Mouse (Mus musculus) cerebellum, adult 9-10 months (tissue): ENCODE data around the gene Zfp341.

Experiments used
- DNase-seq: peaks from one replicate; pipeline ENCODE4 v3.0.0; 2022

Zfp341 gene

DNA sequence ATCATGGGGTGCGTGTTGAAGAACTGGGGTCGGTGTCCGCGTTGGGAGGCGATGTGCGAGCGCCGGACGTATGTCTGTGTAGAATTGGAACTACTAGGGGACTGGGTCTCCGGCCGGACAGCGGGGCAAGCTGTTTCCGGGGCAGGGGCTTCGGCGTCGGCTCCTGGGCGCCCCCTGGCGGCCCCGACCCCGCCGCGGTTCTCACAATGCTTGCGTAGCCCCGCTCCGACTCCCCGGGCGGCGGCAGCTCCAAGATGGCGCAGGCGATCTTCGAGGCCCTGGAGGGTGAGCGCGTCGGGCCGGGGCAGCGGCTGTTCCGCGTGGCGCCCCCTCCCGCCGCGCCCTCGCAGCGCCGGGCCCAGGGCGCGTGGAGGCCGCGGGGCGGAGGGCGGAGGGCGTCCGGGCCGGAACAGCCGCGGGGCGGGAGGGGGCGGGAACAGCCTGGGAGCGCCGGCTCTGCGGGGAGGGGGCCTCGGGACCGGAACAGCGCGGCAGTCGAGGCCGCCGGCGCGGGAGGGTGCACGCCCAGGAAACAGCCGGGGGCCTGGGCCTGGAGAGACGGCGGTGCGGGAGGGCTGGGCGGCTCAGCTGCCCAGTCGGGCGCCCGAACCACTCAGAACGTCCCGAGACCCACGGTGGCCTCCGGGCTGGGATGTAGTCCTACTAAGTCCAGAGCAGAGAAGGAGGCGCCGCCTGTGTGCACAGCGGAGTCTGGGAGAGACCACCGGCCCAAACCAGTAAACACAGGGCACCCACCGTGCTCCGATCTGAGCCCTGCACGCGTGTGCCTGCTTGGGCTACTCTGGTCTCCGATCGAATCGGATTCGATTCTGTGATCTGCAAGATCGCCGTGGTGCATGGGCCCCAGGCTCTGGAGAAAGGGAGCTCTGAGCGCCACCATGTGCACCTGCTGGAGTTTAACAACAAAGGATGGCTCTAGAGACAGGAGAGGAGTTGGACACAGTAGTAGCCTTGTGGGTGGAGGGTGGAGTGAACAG is at the start of gene Zfp341, which contains the start of gene 4930519P11Rik:
Gene Zfp341, plus strand, starts transcription at position 180 of the 998 bp plus-strand sequence.
Gene 4930519P11Rik, minus strand, starts transcription at position 320 of the 998 bp plus-strand sequence.
- peak; percentile 88 for DNase-seq

DNA sequence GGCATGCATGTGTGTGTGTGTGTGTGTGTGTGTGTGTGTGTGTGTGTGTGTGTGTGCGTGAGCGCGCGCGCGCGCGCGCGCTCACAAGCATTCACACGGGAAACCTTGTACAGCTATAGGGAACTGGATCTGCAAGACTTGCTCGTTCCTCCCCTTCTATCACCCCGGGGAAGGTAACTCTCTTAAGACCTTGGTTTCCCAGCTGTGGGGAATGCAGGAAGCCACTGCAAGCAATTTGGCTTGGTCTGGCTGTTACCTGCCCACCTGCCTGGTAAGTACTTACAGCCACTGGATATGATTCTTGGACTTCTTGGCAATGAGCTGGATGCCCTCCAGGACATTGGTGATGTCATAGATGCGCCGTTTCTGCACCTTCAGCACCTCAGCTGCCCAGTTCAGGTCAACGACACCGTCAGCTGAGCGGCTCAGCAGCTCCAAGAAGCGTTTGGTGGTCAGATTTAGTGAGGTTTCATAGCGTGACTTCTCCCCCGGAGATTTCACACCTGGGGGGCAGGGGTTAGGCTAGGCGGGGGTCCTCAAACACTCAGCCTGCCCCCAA is 49.4 kb upstream of the Zfp341 start:
- DNase-seq: no peak

DNA sequence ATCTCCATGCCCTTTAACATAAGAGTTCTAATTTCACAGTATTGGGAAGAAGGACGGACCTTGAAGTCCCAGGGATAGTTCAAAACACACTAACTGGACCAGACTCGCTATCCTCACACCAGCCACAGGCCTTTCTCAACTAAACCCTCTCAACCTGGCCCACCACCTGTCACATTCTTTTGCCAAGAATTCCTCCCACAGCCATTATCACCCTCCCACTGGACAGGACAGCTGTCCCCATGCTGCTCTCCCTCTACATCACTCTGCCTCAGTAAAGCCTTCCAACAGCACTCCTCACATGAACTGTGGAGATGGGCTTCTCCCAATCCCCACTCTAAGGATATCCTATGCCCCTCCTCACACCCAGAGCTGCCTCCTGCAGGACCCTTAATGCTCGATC is 47.5 kb upstream of the Zfp341 start:
- DNase-seq: peak; percentile 94

DNA sequence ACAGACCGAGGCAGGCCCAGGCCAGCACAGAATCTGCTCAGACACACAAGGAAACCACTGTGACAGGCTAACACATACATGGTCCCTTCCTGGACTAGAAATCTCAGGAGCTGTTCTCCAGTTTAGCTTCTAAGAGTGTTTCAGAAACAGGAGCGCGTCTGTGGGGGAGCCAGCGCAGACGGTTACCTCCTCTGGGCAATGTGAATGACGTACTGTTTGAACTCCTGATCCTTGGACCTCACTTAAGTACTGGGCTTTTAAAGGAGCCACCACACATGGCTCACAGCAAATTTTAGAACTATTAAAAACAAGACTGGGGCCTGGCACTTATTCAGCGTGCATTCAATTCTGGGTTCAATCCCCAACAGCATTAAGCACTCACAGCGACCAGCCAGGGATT is 46.5 kb upstream of the Zfp341 start:
- no peak for DNase-seq

DNA sequence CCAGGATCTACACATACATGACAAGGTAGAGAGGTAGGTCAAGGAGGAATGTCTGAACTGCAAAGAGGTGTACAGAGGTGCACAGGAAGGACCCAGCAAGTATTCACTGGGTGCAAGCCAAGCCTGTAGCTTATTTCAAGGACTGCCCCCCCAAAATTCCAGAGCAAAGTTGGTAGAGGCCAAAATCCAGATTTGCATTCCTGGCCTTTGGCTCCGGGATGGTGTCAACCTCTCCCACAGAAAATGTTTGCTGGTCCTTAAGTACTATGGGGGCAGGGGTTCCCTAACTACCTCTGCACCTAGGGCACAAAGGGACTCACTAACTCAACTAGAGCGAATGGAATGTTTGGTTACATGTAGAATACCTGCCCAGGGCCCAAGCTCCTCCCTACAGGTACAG is 45.3 kb upstream of the Zfp341 start:
- DNase-seq: no peak

DNA sequence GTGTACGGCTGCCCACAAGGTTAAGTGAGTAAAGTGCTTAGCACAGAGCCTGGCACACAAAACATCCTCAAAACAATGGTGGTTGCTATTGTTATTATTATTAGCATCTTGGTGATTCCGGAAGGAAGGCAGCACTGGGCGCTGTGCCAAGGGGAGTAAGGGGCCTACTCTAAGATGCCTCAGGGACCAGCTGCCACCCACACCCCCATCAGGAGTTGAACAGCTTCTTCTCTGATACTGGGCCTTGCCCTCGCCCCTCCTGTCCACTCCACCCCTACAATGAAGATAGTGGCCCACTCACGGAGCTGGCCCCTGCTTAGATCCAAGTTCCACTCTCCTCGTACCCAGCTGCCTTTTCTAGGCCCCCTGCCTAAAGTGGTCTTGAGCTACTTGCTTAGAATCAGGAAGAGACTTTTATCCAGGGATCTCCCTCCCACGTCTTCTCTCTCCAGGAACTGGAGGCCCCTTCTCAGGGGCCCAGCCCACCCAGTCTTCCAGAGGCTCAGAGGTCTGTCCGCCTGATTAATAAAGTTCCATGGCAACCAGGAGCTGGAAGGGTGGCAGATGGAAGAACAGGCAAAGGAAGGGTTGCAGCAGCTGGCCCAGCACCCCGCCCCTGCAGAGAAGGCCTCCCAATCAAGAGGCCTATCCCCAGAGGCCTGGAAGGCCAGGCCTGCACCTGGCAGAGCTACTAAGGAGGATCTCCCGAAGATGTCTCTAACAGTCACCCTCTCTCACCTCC is 44.6 kb upstream of the Zfp341 start:
- DNase-seq: no peak

DNA sequence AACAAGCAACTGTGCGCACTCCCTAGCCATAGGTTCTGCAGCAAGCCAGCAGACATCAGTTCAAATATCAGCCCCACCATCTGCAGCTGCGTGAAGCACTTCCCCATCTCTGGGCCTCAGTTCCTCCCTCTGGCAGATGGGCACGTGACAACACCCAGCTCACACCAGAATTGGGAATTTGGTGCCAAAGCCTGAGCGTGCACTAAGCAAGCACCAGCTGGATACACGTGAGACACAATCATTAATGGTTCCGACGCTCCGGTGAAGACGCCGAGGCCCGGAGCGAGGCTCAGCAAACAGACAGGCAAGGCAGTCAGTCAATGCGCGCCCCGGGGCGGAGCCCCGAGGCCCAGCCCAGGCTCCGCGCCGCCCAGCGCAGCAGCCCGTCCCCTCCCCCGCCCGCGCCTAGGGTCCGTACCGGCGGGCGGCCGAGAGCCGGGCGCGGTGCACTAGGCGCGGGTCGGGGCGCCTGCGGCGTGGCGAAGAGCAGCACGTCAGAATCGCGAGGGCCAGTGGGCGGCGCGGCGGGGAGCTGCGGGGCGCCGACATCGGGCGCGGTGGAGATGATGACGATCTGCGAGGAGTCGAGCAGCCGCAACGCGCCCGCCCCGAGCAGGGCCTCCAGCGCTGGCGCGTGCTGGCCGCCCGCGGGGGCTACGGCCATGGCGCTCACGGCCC is 43.9 kb upstream of the Zfp341 start:
- no peak for DNase-seq

DNA sequence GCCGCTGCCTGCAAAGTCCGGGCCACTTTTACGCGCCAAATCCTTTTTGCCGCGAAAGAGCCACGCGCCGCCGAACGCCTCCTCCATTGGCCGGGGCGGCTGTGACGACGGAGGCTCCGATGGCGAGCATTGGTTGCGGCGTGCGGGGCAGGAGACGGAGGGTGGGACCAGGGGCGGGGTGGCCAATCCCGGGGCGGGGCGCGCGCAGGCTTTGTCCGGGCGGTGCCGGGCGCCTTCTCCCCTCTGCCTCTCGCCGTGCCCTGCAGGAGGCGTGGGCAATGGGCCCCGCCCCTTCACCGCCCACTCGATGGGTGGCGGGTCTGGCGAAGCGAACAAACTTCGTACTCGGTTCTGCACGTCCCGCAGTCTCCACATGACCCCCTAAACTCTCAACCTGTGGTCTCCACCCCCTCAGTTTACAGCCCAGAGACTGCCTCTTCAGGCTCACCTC is 43.2 kb upstream of the Zfp341 start, which contains the start of gene E2f1:
Gene E2f1, minus strand, starts transcription at position 57 of the 451 bp plus-strand sequence.
- peak; percentile 84 for DNase-seq

DNA sequence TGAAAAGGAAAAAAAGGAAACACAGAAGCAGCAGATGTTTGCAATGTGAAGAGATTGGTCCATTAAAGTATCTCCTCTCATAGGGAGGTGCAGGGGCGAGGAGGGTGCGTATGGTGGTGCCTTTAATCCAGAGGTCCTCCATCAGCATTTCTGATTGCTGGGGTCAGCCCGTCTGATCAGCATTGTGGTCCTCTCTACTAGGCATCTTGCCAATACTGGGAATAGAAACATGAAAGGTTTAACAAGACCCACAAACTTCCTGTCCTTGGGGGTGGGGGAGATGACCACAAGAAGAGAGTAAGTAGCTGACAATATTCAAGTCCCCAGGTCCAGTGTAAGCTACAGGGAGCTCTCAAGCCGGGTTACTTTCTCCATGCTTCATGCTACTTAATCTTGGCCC is 42.4 kb upstream of the Zfp341 start:
- DNase-seq: peak; percentile 29

DNA sequence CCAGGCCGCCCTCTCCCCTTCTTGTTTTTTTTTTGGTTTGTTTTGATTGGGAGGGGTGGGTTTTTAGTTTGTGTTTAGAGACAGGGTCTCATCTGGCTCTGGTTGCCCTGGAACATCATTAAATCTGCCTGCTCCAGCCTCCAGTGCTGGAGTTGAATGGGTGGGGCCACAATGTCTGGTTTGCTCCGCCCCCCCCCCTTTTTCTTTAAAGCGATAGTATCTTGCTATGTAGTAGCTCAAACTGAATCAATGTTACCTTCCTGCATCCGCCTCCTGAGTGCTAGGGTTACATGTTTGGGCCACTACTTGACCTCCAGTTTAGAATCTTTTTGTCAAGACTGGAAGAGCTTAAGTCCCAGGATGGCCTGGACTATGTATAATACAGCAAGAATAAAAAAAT is 41.8 kb upstream of the Zfp341 start:
- no peak for DNase-seq

DNA sequence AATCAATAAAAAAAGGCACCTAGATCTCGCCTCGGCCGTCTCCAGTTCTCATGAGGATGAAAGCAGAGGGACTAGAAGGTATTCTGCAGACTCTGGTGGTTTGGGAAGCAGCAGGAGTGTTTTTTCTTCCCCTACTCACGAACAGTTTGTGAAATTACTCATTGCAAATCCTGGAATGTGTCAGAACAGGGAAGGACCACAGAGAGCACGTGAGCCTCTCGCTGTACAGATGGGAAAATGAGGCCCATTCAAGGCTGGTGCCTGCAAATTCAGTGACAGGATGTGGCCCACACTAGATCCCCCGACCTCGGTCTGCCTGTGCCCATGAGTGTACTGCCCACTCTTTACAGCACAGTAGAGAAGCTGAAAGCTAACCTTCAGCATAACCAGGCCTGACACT is 41.1 kb upstream of the Zfp341 start:
- no peak for DNase-seq

DNA sequence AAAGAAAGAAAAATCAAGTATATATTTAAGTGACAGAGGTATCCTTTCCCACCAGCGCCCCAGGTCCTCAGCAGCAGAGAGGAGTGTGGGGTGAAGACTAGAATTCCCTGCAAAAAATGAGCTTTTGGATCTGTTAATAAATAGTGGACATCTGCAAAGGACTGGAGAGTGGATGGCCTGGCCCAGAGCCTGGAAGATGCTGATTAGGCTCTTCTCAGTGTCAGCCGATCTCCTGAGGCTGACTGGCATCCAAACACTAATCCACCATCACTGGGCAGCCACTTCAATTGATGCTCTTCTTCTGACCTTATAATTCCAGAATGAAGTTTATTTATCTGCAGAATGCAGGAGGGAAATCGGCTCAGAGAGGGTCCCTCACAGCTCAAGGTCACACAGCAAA is 40.1 kb upstream of the Zfp341 start:
- no peak for DNase-seq

DNA sequence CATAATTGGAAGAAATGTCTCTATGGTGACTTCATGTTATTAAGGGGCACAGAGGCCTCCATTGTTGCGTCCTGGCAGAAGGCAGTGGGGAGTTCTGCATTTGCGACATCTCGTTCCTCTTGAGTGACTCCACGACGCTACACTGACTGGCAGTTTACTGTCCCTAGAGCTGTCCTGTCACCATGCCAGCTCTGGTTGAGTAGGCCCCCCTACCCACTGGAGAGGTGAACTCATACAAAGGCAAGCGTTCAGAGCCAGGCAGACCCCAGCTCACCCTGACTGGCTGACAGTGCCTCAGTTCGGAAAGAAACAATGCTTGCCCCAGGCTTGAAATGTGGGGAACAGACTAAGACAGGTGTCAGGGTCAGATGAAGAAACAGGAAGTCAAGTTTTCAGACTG is 38.8 kb upstream of the Zfp341 start:
- DNase-seq: no peak

DNA sequence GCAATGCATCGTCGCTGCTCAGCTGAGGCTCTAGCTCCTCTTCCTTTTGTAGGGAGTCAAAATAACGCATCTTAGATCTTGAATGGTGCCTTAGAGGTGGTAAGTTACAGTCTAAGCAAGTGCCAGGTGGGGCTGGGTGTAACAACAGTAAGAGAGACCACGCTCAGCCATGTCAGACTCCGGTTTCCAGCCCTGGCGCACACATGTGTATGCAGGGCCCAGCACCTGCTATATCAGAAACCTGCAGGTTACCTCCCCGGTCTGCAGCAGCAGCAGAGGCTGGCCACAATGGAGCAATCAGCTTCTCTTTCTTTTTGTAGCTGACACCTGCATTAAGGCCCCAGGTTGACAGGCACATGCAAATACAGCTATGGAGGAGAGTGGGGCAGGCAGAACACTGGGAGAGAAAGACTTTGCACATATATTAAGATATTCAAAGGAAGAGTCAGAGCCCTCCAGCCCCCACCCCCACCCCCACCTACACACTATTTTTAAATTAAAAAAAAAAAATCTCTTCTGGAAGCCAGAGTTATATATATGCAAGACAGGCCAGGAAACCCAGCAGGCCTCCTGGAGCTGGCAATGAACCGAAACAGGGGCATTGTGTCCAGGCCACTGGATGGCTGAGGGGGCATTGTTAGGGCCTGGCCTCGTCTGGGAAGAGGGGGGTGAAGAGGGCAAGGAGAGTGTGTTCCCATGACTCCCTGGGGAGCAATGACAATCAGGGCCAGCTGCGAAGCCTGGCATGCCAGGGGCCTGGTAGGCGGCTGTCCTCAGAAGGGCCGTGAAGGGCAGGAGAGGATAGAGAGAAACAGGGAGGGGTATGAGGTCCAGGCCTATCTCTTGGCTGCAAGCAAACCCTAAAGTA is 36.0 kb upstream of the Zfp341 start:
- DNase-seq: no peak

DNA sequence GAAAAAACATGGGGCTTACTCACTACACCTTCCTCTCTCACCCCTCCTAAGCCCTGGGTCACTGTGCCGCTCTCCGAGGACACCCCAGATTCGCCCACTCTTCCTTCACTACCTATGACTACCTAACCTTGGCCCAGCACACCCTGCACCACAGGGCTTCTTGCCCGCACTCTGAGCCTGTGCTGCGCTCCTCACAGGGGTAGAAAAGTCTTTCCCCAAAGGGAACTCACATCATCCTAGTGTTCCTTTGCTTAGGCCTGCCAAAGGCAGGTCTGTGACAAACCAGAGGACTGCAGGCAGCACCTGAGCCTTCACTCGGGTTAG is 35.4 kb upstream of the Zfp341 start:
- no peak for DNase-seq

DNA sequence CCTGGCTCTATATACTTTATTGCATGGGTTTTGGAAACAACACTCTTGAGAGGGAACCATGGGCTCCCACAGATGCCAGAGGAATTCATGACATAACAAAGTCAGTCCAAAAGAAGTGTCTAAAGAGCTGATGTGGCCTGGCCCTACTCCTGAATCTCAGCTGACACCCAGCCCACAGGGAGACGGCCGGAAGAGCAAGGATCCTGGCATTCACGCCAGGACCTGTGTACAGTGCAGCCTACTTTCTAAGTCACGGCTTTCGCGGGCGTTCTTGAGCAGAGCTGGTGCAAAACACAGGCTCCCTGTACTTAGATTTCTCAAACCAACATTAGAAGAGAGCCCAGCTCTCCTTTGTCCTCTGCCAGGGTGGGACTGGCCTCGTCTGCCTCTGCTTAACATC is 32.5 kb upstream of the Zfp341 start:
- DNase-seq: no peak

DNA sequence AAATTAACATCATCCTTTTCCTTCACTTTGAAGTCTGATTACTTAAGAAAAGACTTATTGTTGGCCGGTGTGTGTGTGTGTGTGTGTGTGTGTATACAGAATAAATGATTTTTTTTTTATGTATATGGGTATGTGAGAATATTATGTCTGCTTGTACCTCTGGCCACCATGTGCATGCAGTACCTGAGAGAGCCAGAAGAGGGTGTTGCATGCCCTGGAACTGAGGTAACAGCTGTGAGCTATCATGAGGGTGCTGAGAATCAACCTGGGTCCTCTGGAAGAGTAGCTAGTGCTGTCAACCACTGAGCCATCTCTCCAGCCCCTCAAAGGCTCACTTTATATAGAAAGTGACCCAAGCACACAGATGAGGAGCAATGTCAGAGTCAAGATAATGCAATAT is 31.7 kb upstream of the Zfp341 start:
- no peak for DNase-seq

DNA sequence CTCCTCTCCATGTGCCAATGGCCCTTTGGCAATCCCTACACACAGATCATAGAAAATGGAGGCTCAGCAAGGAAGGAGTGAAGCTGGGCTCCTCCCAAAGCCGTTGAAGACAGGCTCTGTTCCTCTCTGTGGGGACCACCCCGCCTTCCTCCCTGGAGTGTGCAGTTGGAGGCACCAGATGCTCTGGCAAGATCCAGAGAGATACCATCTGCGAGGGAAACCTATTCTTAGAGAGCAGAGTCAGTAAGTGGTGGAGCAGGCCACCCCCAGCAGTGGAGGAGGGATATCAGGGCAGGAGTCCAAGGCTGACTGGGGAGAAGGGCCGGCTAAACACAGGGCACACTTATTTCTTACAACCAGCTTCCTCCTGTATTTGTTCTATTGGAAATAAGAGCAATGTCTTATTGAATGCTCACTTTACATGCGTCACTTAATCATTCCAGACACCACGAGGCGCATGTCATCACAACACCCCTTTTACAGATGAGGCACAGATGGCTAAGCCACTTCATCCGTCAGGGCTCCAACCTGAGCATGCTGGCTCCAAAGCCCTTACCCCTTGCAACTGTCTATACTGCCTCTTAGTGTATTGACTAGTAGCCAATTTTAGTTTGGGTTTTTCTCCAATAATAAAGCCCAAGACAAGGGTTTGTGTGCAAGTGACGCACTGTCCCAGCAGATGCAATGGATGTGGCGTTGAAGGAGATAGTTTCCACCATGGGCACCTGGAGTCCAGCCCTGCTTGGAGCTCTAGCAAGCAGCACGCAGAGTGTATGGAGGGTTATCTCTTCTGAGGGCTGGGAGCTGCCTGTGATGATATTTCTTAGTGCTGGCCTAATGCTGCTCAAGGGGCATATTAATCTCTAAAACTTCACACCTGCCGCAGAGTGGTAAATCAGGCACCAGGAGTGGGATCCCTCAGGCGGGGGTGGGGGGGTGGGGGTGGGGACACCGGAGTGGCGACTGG is 28.9 kb upstream of the Zfp341 start:
- peak; percentile 90 for DNase-seq

DNA sequence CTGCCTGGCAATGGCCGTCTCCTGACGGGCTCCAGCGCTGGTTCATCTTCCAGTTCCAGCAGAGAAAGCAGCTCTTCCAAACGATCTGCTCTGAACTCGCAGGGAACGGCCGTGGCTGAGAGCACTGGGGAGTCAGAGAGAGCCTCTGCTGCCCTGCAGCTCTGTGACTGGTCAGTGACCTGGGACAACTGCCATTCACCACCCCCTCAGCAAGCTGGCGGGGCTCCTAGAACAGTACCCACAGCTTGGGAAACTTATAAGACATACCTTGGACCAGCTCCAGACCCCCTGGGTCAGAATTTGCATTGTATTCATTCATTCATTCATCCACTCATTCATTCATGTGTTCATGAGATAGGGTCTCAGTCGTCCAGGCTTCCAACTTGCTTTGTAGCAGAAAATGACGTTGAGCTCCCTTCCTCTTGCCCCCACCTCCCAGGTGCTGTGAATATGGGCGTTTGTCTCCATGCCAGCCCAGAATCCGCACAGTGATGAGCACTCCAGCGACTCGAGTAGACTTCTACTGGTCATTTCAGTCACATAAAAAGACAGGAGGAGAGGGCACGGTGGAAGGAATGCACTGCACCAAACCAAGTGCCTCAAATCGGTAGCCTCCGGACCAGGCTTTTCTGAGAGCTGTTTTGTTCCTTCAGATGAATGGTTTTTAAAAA is 28.0 kb upstream of the Zfp341 start:
- DNase-seq: no peak

DNA sequence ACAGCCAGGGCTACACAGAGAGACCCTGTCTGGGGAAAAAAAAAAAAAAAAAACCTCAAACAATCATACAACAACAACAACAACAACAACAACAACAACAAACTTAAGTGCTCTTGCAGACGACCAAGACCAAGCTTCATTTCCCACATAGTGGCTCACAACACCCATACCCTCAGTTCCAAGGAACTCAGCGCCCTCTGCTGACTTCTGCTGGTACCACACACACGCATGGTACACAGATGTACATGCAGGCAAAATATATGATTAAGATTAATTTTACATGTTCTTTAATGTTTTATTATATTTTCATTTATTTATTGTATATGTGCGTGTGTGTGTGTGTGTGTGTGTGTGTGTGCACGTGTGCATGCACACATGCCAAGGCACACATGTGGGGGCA is 26.7 kb upstream of the Zfp341 start:
- DNase-seq: no peak
